Mouse (Mus musculus) spleen, adult 2 months (tissue): ENCODE results near the gene Pdcd1lg2.

ENCODE experiments used
- CTCF ChIP-seq: fragments of 200-500 bp; IDR thresholded peaks from 2 replicates; pipeline ENCODE4 v1.5.1; 2011; ENCODE audit warnings: mild to moderate bottlenecking, inconsistent platforms; ENCODE audit not compliant: insufficient read depth, insufficient read length, insufficient replicate concordance; ENCODE audit errors: extremely low read depth
- POLR2A ChIP-seq: fragments of 200-500 bp; IDR thresholded peaks from 2 replicates; pipeline ENCODE4 v1.6.1; 2011; ENCODE audit warnings: low read depth, low read length, inconsistent platforms

DNA sequence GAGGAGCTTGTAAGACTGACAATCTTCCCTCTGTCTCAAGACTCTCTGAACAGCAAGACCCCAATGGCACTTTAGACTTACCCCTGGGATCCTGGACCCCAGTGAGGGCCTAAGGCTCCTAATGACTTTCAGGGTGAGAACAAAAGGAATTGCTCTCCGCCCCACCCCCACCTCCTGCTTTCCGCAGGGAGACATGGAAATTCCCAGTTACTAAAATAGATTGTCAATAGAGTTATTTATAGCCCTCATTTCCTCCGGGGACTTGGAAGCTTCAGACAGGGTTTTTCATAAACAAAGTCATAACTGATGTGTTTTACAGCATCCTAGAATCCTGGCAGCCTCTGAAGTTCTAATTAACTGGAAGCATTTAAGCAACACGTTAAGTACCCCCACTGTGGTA, 59.9 kb downstream of the Pdcd1lg2 start:
- no peak for TF ChIP-seq POLR2A
- no peak for TF ChIP-seq CTCF
